Mouse (Mus musculus) embryonic stem cell, embryonic (primary cell): ENCODE results near the gene Aurkb.

Experiments
- CTCF ChIA-PET, 4 experiments: fragments of 300-600 bp in 2 of 4; fragments of 350-600 bp in 2 of 4; sonication (Branson Sonifier 250); formaldehyde crosslinking; loops; one replicate each; lab custom pipeline; 2022; ENCODE audit warnings: inconsistent platforms in 2 of 4; lab: Charles Lee
- POLR2A ChIA-PET, 4 experiments: fragments of 300-600 bp in 2 of 4; fragments of 350-600 bp in 2 of 4; sonication (Branson Sonifier 250); formaldehyde crosslinking; loops; one replicate each; lab custom pipeline; 2022; ENCODE audit warnings: antibody characterized with exemption in 4 of 4, inconsistent platforms in 1 of 4; lab: Charles Lee

Aurkb gene

GRCm38 (mm10) chr11:69065394-69065925, 20.0 kb downstream of the Aurkb start:
- CTCF ChIA-PET, result interaction anchor here in 2 of 4 experiments (0.6 to 1.9 kb wide), 5 partner anchors 12 to 59 kb away, joined by 3 to 14 read pairs (median 4); no protein-coding TSS in a partner anchor
- POLR2A ChIA-PET, result interaction anchor here (0.6 to 12.8 kb wide), 22 partner anchors 8 to 135 kb away, joined by 3 to 344 read pairs (median 14); partner anchors contain the start of genes Tmem107 (in 3 of the 4), 9130213A22Rik (in 2 of the 4), Hes7 (in 2 of the 4) and Per1 (in 1 of the 4)

GRCm38 (mm10) chr11:69066163-69066861, 20.9 kb downstream of the Aurkb start:
- CTCF ChIA-PET, result interaction anchor here (0.6 to 2.1 kb wide), 28 partner anchors 10 to 169 kb away, joined by 3 to 14 read pairs (median 4); partner anchors contain the start of genes 9130213A22Rik (in 2 of the 4), Aloxe3 (in 1 of the 4) and Per1 (in 1 of the 4)
- POLR2A ChIA-PET, result interaction anchor here in 3 of 4 experiments (0.6 to 12.8 kb wide), 49 partner anchors 10 to 162 kb away, joined by 3 to 344 read pairs (median 4); partner anchors contain the start of genes 9130213A22Rik (in 3 of the 3), Hes7 (in 2 of the 3), Per1 (in 2 of the 3) and Tmem107 (in 2 of the 3)

GRCm38 (mm10) chr11:69066956-69067355, 21.5 kb downstream of the Aurkb start:
- CTCF ChIA-PET, result interaction anchor here (0.6 to 2.1 kb wide), 35 partner anchors 9 to 171 kb away, joined by 3 to 14 read pairs (median 3); partner anchors contain the start of genes 9130213A22Rik (in 2 of the 4), Aloxe3 (in 1 of the 4) and Per1 (in 1 of the 4)
- POLR2A ChIA-PET, result interaction anchor here in 3 of 4 experiments (0.7 to 12.8 kb wide), 46 partner anchors 8 to 523 kb away, joined by 3 to 344 read pairs (median 4); partner anchors contain the start of genes 9130213A22Rik (in 3 of the 3), Hes7 (in 2 of the 3), Per1 (in 2 of the 3) and Tmem107 (in 2 of the 3)

- ChIA-PET CTCF (interaction anchor here (0.7 to 2.1 kb wide), 18 partner anchors 9 to 70 kb away, joined by 3 to 14 read pairs (median 4); partner anchors contain the start of genes 9130213A22Rik (in 1 of the 4) and Per1 (in 1 of the 4)), POLR2A (interaction anchor here in 3 of 4 experiments (0.6 to 12.8 kb wide), 33 partner anchors 8 to 853 kb away, joined by 3 to 344 read pairs (median 4); partner anchors contain the start of genes 9130213A22Rik (in 2 of the 3), Borcs6 (in 2 of the 3), Hes7 (in 2 of the 3) and Tmem107 (in 2 of the 3))
Observed at GRCm38 (mm10) chr11:69067601-69068000, 22.2 kb downstream of the Aurkb start.

DNA sequence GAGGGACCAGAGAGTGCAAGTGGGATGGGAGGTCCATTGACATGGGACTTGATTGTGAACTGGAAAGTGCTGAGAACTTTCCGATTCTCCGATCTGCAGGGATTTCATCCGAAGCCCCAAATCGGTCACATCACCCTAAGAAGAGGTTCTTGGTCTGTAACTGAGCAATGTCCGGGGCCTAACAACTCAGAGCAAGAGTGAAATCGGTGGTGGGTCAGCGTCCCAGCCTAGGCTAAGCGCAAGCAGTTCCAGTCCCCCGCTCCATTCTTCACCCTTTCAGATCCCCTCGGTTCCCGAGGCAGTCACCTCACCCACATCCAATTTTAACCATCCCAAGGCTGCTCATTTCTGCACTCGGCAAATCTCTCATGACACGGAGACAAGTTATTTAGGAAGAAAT, 24.6 kb downstream of the Aurkb start:
- ChIA-PET POLR2A (interaction anchor here in 3 of 4 experiments (0.7 to 13.3 kb wide), 7 partner anchors 7 to 190 kb away, joined by 3 to 547 read pairs (median 116); partner anchors contain the start of genes Borcs6 (in 2 of the 3), Per1 (in 2 of the 3) and Vamp2 (in 2 of the 3)), CTCF (interaction anchor here in 1 of 4 experiments (0.6 kb wide), 1 partner anchor 23 kb away, joined by 3 read pairs; no protein-coding TSS in a partner anchor)

- CTCF ChIA-PET, result interaction anchor here in 1 of 4 experiments (0.6 kb wide), 1 partner anchor 22 kb away, joined by 3 read pairs; no protein-coding TSS in a partner anchor
Observed at GRCm38 (mm10) chr11:69070590-69071222, 25.3 kb downstream of the Aurkb start, which contains the start of gene Tmem107. Gene Tmem107, plus strand, starts transcription at chr11:69070806.

DNA sequence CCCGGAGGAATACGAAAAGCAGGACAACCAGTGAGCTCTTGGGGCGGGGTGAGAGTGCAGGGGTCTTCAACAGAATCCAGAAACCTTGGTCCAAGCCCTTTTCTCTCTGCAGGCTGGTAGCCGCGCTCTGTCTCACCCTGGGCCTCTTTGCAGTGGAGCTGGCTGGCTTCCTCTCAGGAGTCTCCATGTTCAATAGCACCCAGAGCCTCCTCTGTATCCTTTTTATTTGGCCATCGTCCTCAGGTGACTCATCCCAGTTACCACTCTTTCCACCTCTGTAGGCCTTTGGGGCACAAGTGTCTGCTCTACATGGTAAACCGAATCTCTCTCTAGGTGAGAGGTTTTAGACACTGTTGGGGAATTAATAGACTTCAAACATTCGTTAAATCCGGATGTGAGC, 25.8 kb downstream of the Aurkb start:
- CTCF ChIA-PET, result interaction anchor here in 1 of 4 experiments (1.0 kb wide), 1 partner anchor 35 kb away, joined by 3 read pairs; no protein-coding TSS in a partner anchor
- POLR2A ChIA-PET, result interaction anchor here in 3 of 4 experiments (0.6 to 13.3 kb wide), 25 partner anchors 8 to 159 kb away, joined by 3 to 547 read pairs (median 13); partner anchors contain the start of genes Borcs6 (in 3 of the 3), Per1 (in 3 of the 3), 9130213A22Rik (in 2 of the 3) and Vamp2 (in 2 of the 3)

More at GRCm38 (mm10) chr11:69070590-69071222, 25.3 kb downstream of the Aurkb start, which contains the start of gene Tmem107:
- POLR2A ChIA-PET, result interaction anchor here in 3 of 4 experiments (0.6 to 13.3 kb wide), 22 partner anchors 7 to 63 kb away, joined by 3 to 547 read pairs (median 33); partner anchors contain the start of genes Borcs6 (in 3 of the 3), Per1 (in 3 of the 3), 9130213A22Rik (in 2 of the 3) and Vamp2 (in 2 of the 3)

- POLR2A ChIA-PET, result interaction anchor here (0.7 to 13.3 kb wide), 35 partner anchors 8 to 685 kb away, joined by 3 to 547 read pairs (median 15); partner anchors contain the start of genes 9130213A22Rik (in 3 of the 4), Borcs6 (in 3 of the 4), Hes7 (in 3 of the 4) and Per1 (in 3 of the 4)
- CTCF ChIA-PET, result interaction anchor here in 1 of 4 experiments (1.0 kb wide), 1 partner anchor 36 kb away, joined by 3 read pairs; no protein-coding TSS in a partner anchor
Observed at GRCm38 (mm10) chr11:69072234-69072633, 26.8 kb downstream of the Aurkb start.

GRCm38 (mm10) chr11:69072666-69073064, 27.2 kb downstream of the Aurkb start:
- ChIA-PET CTCF (interaction anchor here in 2 of 4 experiments (0.7 to 1.3 kb wide), 3 partner anchors 14 to 48 kb away, joined by 3 to 6 read pairs (median 3); no protein-coding TSS in a partner anchor), POLR2A (interaction anchor here (0.6 to 13.3 kb wide), 146 partner anchors 8 to 943 kb away, joined by 3 to 547 read pairs (median 6); partner anchors contain the start of genes 9130213A22Rik (in 4 of the 4), Aloxe3 (in 4 of the 4), Borcs6 (in 4 of the 4) and Per1 (in 4 of the 4))

- POLR2A ChIA-PET, result interaction anchor here (0.5 to 13.3 kb wide), 202 partner anchors 8 to 1241 kb away, joined by 3 to 547 read pairs (median 5); partner anchors contain the start of genes 9130213A22Rik (in 4 of the 4), Aloxe3 (in 4 of the 4), Borcs6 (in 4 of the 4) and Per1 (in 4 of the 4)
- CTCF ChIA-PET, result interaction anchor here in 3 of 4 experiments (0.7 to 1.3 kb wide), 7 partner anchors 14 to 296 kb away, joined by 3 to 6 read pairs (median 3); partner anchors contain the start of genes 9130213A22Rik (in 1 of the 3) and Chd3 (in 1 of the 3)
Observed at GRCm38 (mm10) chr11:69073065-69073888, 27.8 kb downstream of the Aurkb start.

- ChIA-PET POLR2A (interaction anchor here (0.5 to 13.3 kb wide), 186 partner anchors 7 to 1561 kb away, joined by 3 to 547 read pairs (median 5); partner anchors contain the start of genes 9130213A22Rik (in 4 of the 4), Aloxe3 (in 4 of the 4), Borcs6 (in 4 of the 4) and Per1 (in 4 of the 4)), CTCF (interaction anchor here in 2 of 4 experiments (1.0 to 1.2 kb wide), 2 partner anchors 18 to 38 kb away, joined by 3 to 4 read pairs; no protein-coding TSS in a partner anchor)
Observed at GRCm38 (mm10) chr11:69073951-69074775, 28.7 kb downstream of the Aurkb start.

DNA sequence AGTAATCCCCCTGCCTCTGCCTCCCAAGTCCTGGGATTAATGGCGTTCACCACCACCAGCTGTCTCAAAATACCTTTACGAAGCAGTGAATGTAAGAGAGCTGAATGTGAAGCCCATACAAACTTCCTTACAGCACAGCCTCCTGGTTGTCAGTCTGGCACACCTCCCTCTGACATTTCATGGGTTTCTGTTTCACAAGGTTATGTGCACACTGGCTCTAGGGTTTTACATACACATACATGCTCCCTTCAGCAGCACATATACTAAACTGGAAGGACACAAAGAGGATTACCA, 29.3 kb downstream of the Aurkb start:
- ChIA-PET POLR2A (interaction anchor here in 3 of 4 experiments (0.6 to 13.3 kb wide), 27 partner anchors 11 to 1561 kb away, joined by 3 to 547 read pairs (median 25); partner anchors contain the start of genes 9130213A22Rik (in 3 of the 3), Borcs6 (in 3 of the 3), Hes7 (in 3 of the 3) and Per1 (in 3 of the 3)), CTCF (no interaction called here)

DNA sequence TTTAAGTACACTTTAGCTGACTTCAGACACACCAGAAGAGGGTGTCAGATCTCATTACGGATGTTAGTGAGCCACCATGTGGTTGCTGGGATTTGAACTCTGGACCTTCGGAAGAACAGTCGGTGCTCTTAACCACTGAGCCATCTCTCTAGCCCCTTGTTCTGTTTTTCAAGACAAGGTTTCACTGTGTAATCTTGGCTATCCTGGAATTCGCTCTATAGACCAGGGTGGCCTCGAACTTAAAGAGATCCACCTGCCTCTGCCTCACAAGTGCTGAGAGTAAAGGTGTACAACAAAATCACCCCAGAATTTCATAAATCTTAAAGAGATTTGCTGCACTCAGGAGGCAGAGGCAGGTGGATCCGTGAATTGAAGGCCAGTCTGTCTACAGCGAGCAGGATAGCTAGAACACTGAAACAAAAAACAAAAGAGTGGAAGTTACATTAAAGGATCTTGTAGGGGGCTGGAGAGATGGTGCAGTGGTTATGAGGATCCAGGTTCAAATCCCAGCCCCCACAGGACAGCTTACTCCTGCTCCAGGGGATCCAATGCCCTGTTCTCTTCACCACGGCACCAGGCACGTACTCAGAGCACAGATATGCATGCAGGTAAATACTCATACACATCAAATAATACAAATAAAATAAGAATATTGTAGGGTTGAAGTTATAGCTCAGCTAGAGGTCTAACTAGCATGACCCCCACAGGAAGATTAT, 30.5 kb downstream of the Aurkb start:
- POLR2A ChIA-PET, result interaction anchor here (0.6 to 13.3 kb wide), 18 partner anchors 9 to 115 kb away, joined by 3 to 547 read pairs (median 47); partner anchors contain the start of genes 9130213A22Rik (in 3 of the 4), Borcs6 (in 3 of the 4), Per1 (in 3 of the 4) and Hes7 (in 2 of the 4)
- CTCF ChIA-PET, result interaction anchor here (0.6 to 1.4 kb wide), 6 partner anchors 9 to 878 kb away, joined by 3 to 7 read pairs (median 4); no protein-coding TSS in a partner anchor
